ENCODE assay signal across 12 mouse cellular contexts in the genomic region with DNA sequence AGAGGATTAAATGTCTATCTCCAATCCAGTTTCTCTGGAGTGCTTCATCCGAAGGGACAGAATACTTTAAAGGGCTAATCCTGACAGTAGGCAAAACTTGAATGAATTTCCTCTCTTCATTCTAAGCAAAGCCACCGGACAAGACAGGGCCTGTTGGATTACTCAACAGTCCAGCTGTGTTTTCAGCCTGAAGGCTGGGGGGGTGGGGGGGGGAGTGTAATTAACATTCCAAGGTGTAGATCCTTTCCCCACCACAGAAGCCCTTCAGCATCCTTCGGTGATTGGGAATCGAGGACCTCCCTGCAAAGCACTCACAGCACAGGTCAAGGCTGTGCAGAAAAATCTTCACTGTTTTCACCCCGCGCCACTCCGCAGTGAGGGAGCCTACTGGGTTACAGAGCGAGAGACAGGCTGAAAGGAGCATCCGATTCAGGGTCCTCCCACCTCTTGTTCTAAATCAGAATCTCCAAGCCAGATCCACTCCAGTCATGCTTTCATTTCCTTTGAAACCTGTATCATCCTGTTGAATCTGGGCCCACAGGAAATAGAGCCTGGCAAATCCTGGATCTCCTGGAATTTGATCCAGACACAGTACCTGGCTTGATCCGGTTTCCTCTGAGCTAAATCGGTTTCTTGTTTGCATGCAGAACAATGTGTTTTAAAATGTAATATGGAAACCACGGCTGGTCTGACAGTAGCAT. TPM values are rescaled to one million over a fixed set of nuclear protein-coding genes. Genes with fewer than 3 reads are reported as not detected.
DNase-seq lines count a peak whose midpoint lies in the region; ATAC-seq and TF ChIP-seq lines count a peak whose summit lies in the region.
"Had no signal": no experiment of that assay in that cellular context is flagged by ENCODE, and none has a peak within 500 bp of the region (broad histone marks: within the 10 kb centered on the region; RNA-seq: fewer than 3 reads in every experiment).

No protein-coding gene starts in this region.

- no peak overlapping the region for H3K4me3 ChIP-seq in heart, adult 2 months
- no peak overlapping the region for H3K4me3 ChIP-seq in heart, embryonic 11.5 days (ENCODE audit: low read depth, low read length)
- H3K4me3 ChIP-seq in E14TG2a.4 (replicated peaks; ENCODE audit: low read length) = 0 out of 2 replicates have a peak overlapping the region, but pooled peaks have one; percentile 10
- no peak overlapping the region for H3K4me3 ChIP-seq in embryonic facial prominence, embryonic 11.5 days (ENCODE audit: low read depth, low read length)
- H3K4me3 ChIP-seq in kidney, embryonic 16.5 days (ENCODE audit: low read length) = no peak overlapping the region
- H3K4me3 ChIP-seq in hindbrain, embryonic 12.5 days = no peak overlapping the region
- H3K4me3 ChIP-seq in midbrain, embryonic 14.5 days (replicated peaks; ENCODE audit: low read depth, low read length) = no peak overlapping the region
- H3K4me3 ChIP-seq: liver, embryonic 13.5 days had no signal

- no peaks in the 10 kb centered on the region for H3K79me2 ChIP-seq in heart, adult 2 months (replicated peaks; ENCODE audit: control insufficient read depth, insufficient read depth, low read length)

- no peak for TF ChIP-seq EP300 in heart, adult 2 months (IDR thresholded peaks at IDR 0.05; ENCODE audit: insufficient read depth, low read depth, low read length)

- no peaks in the 10 kb centered on the region for H3K9me3 ChIP-seq in heart, embryonic 11.5 days (replicated peaks; ENCODE audit: control insufficient read depth, low read length)
- no peaks in the 10 kb centered on the region for H3K9me3 ChIP-seq in E14TG2a.4 (ENCODE audit: low read length)
- no peaks in the 10 kb centered on the region for H3K9me3 ChIP-seq in embryonic facial prominence, embryonic 11.5 days (replicated peaks; ENCODE audit: control insufficient read depth, low read length)
- H3K9me3 ChIP-seq in kidney, embryonic 16.5 days (ENCODE audit: low read length) = no peaks in the 10 kb centered on the region
- no peaks in the 10 kb centered on the region for H3K9me3 ChIP-seq in hindbrain, embryonic 12.5 days (replicated peaks)
- H3K9me3 ChIP-seq in midbrain, embryonic 14.5 days (ENCODE audit: control insufficient read depth, low read length) = no peaks in the 10 kb centered on the region
- H3K9me3 ChIP-seq: liver, embryonic 13.5 days had no signal

- peak overlapping the region; percentile 8; the same call in 1 of the 2 replicates for H3K27ac ChIP-seq in heart, adult 2 months
- H3K27ac ChIP-seq in heart, embryonic 11.5 days (ENCODE audit: low read depth, low read length) = no peak overlapping the region
- H3K27ac ChIP-seq in embryonic facial prominence, embryonic 11.5 days (replicated peaks; ENCODE audit: low read depth, low read length) = no peak overlapping the region
- peak overlapping the region; percentile 66 for H3K27ac ChIP-seq in kidney, embryonic 16.5 days (ENCODE audit: low read length)
- no peak overlapping the region for H3K27ac ChIP-seq in hindbrain, embryonic 12.5 days
- no peak overlapping the region for H3K27ac ChIP-seq in midbrain, embryonic 14.5 days (replicated peaks; ENCODE audit: low read depth, low read length)
- H3K27ac ChIP-seq: liver, embryonic 13.5 days had no signal

- TF ChIP-seq CTCF in heart, adult 2 months (IDR thresholded peaks at IDR 0.05) = no peak
- no peak for TF ChIP-seq CTCF in E14TG2a.4 (conservative IDR thresholded peaks at IDR 0.05; ENCODE audit: low read length)

- ATAC-seq in heart, embryonic 11.5 days (replicated peaks; ENCODE audit: insufficient number of reproducible peaks, low FRiP score, low TSS enrichment) = no peak
- no peak for ATAC-seq in embryonic facial prominence, embryonic 11.5 days (replicated peaks; ENCODE audit: insufficient number of reproducible peaks, low FRiP score, low TSS enrichment, low read depth)
- ATAC-seq in kidney, embryonic 16.5 days (ENCODE audit: low FRiP score, low TSS enrichment) = no peak
- no peak for ATAC-seq in hindbrain, embryonic 12.5 days (ENCODE audit: low FRiP score)
- ATAC-seq in midbrain, embryonic 14.5 days (ENCODE audit: low FRiP score, low TSS enrichment) = no peak

- intact Hi-C loops in heart, adult 2 months (cut with DNase I) = loop anchor here (2.0 kb wide), 1 partner anchor 17 kb away; no protein-coding TSS in a partner anchor

- H3K4me1 ChIP-seq in heart, adult 2 months (ENCODE audit: control insufficient read depth, insufficient read depth, low read length) = peaks cover 6% of the 10 kb centered on the region
- H3K4me1 ChIP-seq in heart, embryonic 11.5 days (ENCODE audit: control insufficient read depth, insufficient read depth, low read length) = 0 out of 2 replicates have a peak, but pooled peaks cover 1% of the 10 kb centered on the region
- H3K4me1 ChIP-seq in E14TG2a.4 (replicated peaks; ENCODE audit: low read depth, low read length) = peaks cover 48% of the 10 kb centered on the region
- H3K4me1 ChIP-seq in embryonic facial prominence, embryonic 11.5 days (ENCODE audit: control insufficient read depth, insufficient read depth, low read length) = no peaks in the 10 kb centered on the region
- peaks cover 7% of the 10 kb centered on the region; the same call in 1 of the 2 replicates for H3K4me1 ChIP-seq in kidney, embryonic 16.5 days (ENCODE audit: insufficient read depth, low read length)
- H3K4me1 ChIP-seq in hindbrain, embryonic 12.5 days = no peaks in the 10 kb centered on the region
- no peaks in the 10 kb centered on the region for H3K4me1 ChIP-seq in midbrain, embryonic 14.5 days (ENCODE audit: control insufficient read depth, insufficient read depth, low read length)
- H3K4me1 ChIP-seq: liver, embryonic 13.5 days had no signal

- H3K9ac ChIP-seq in heart, adult 2 months (ENCODE audit: low read depth, low read length) = no peak overlapping the region
- no peak overlapping the region for H3K9ac ChIP-seq in heart, embryonic 11.5 days (ENCODE audit: low read depth, low read length)
- no peak overlapping the region for H3K9ac ChIP-seq in embryonic facial prominence, embryonic 11.5 days (replicated peaks; ENCODE audit: low read length)
- no peak overlapping the region for H3K9ac ChIP-seq in kidney, embryonic 16.5 days (replicated peaks; ENCODE audit: low read length)
- no peak overlapping the region for H3K9ac ChIP-seq in hindbrain, embryonic 12.5 days
- no peak overlapping the region for H3K9ac ChIP-seq in midbrain, embryonic 14.5 days (replicated peaks; ENCODE audit: low read length)
- H3K9ac ChIP-seq: liver, embryonic 13.5 days had no signal

- whole genome bisulfite sequencing in heart, adult 2 months = 53% methylated on average over 12 of the region's 12 CpGs
- WGBS in heart, embryonic 11.5 days (ENCODE audit: insufficient replicate concordance) = 68% methylated on average over 12 of the region's 12 CpGs
- whole genome bisulfite sequencing in embryonic facial prominence, embryonic 11.5 days = 43% methylated on average over 12 of the region's 12 CpGs
- WGBS in kidney, embryonic 16.5 days = 39% methylated on average over 12 of the region's 12 CpGs
- WGBS in hindbrain, embryonic 12.5 days = 73% methylated on average over 12 of the region's 12 CpGs
- 63% methylated on average over 12 of the region's 12 CpGs for WGBS in midbrain, embryonic 14.5 days

- no peak for TF ChIP-seq POLR2A in heart, adult 2 months (IDR thresholded peaks at IDR 0.05; ENCODE audit: insufficient read depth, low read depth, low read length)

- DNase-seq in heart, adult 2 months = peak in 1 of 2 experiments; percentile 11
- DNase-seq in embryonic facial prominence, embryonic 11.5 days (ENCODE audit: low spot score) = peak; percentile 34
- DNase-seq in Muller cell, postnatal 12 days (ENCODE audit: inconsistent ontology term) = no peak
- DNase-seq in midbrain, embryonic 14.5 days = no peak
- DNase-seq: liver, embryonic 13.5 days; thymus, postnatal 14 days had no signal

- H3K4me2 ChIP-seq in heart, embryonic 11.5 days = no peak overlapping the region
- H3K4me2 ChIP-seq in embryonic facial prominence, embryonic 11.5 days (ENCODE audit: low read depth, low read length) = no peak overlapping the region
- no peak overlapping the region for H3K4me2 ChIP-seq in kidney, embryonic 16.5 days (replicated peaks; ENCODE audit: low read depth, low read length)
- H3K4me2 ChIP-seq in hindbrain, embryonic 12.5 days (replicated peaks) = no peak overlapping the region
- H3K4me2 ChIP-seq in midbrain, embryonic 14.5 days (ENCODE audit: low read length) = no peak overlapping the region
- H3K4me2 ChIP-seq: liver, embryonic 13.5 days had no signal

- H3K36me3 ChIP-seq in heart, adult 2 months (ENCODE audit: control insufficient read depth, insufficient read depth, low read length) = no peaks in the 10 kb centered on the region
- H3K36me3 ChIP-seq in heart, embryonic 11.5 days (ENCODE audit: control insufficient read depth, insufficient read depth, low read length) = no peaks in the 10 kb centered on the region
- H3K36me3 ChIP-seq in E14TG2a.4 (ENCODE audit: insufficient read depth, low read length) = no peaks in the 10 kb centered on the region
- H3K36me3 ChIP-seq in embryonic facial prominence, embryonic 11.5 days (replicated peaks; ENCODE audit: control insufficient read depth, insufficient read depth, low read depth, low read length) = no peaks in the 10 kb centered on the region
- H3K36me3 ChIP-seq in kidney, embryonic 16.5 days (ENCODE audit: insufficient read depth, low read length) = no peaks in the 10 kb centered on the region
- H3K36me3 ChIP-seq in hindbrain, embryonic 12.5 days = no peaks in the 10 kb centered on the region
- H3K36me3 ChIP-seq in midbrain, embryonic 14.5 days (ENCODE audit: control insufficient read depth, insufficient read depth, low read length) = no peaks in the 10 kb centered on the region
- H3K36me3 ChIP-seq: liver, embryonic 13.5 days had no signal

- H3K27me3 ChIP-seq in heart, adult 2 months (ENCODE audit: control insufficient read depth, insufficient read depth, low read length) = no peaks in the 10 kb centered on the region
- no peaks in the 10 kb centered on the region for H3K27me3 ChIP-seq in heart, embryonic 11.5 days (ENCODE audit: control insufficient read depth, insufficient read depth, low read length)
- 0 out of 2 replicates have a peak, but pooled peaks cover 6% of the 10 kb centered on the region for H3K27me3 ChIP-seq in E14TG2a.4 (ENCODE audit: insufficient read depth, low read length)
- no peaks in the 10 kb centered on the region for H3K27me3 ChIP-seq in embryonic facial prominence, embryonic 11.5 days (ENCODE audit: control insufficient read depth, insufficient read depth, low read length)
- H3K27me3 ChIP-seq in kidney, embryonic 16.5 days (ENCODE audit: insufficient read depth, low read length) = no peaks in the 10 kb centered on the region
- H3K27me3 ChIP-seq in hindbrain, embryonic 12.5 days = no peaks in the 10 kb centered on the region
- no peaks in the 10 kb centered on the region for H3K27me3 ChIP-seq in midbrain, embryonic 14.5 days (ENCODE audit: control insufficient read depth, insufficient read depth, low read length)
- H3K27me3 ChIP-seq: liver, embryonic 13.5 days had no signal

RNA-seq across cellular contexts. Expression of gene Nf1, which starts 15.4 kb away (rescaled TPM):
- 10 to 100 TPM; 30.5 to 30.9 TPM for total RNA-seq in heart, adult 2 months (2021)
- polyA plus RNA-seq in heart, adult 2 months (2012; rRNA removed) = 8.5 and 13.5 TPM in 2 replicates
- polyA plus RNA-seq in heart, embryonic 11.5 days (2014; fragmentation: Nextera tagmentation; extraction: Ambion mirVana) = 6.1 and 9.6 TPM in 2 replicates
- polyA plus RNA-seq in embryonic facial prominence, embryonic 11.5 days (2014; fragmentation: Nextera tagmentation; extraction: Ambion mirVana) = 8.1 and 10.4 TPM in 2 replicates
- 6.6 and 7.8 TPM in 2 replicates for polyA plus RNA-seq in kidney, embryonic 16.5 days (2015; fragmentation: Nextera tagmentation; extraction: Ambion mirVana)
- 8.9 and 9.5 TPM in 2 replicates for polyA plus RNA-seq in hindbrain, embryonic 12.5 days (2016; fragmentation: Nextera tagmentation; extraction: Ambion mirVana)
- polyA plus RNA-seq in midbrain, embryonic 14.5 days (2014; fragmentation: Nextera tagmentation; extraction: Ambion mirVana) = 15.6 and 15.7 TPM in 2 replicates

RNA-seq across cellular contexts. Expression of gene Gm9964, which starts 27.4 kb away (rescaled TPM):
- under 1 TPM in 1 of 2 experiments, not detected in 1; 0.43 TPM for total RNA-seq in heart, adult 2 months (2021)
- polyA plus RNA-seq in heart, adult 2 months (2012; rRNA removed) = not detected in 2 replicates
- polyA plus RNA-seq in heart, embryonic 11.5 days (2014; fragmentation: Nextera tagmentation; extraction: Ambion mirVana) = not detected in 2 replicates
- not detected in 2 replicates for polyA plus RNA-seq in embryonic facial prominence, embryonic 11.5 days (2014; fragmentation: Nextera tagmentation; extraction: Ambion mirVana)
- polyA plus RNA-seq in kidney, embryonic 16.5 days (2015; fragmentation: Nextera tagmentation; extraction: Ambion mirVana) = not detected in 2 replicates
- polyA plus RNA-seq in hindbrain, embryonic 12.5 days (2016; fragmentation: Nextera tagmentation; extraction: Ambion mirVana) = not detected in 2 replicates
- not detected in 2 replicates for polyA plus RNA-seq in midbrain, embryonic 14.5 days (2014; fragmentation: Nextera tagmentation; extraction: Ambion mirVana)
- total RNA-seq: heart, adult 18-20 months; megakaryocyte-erythroid progenitor cell, adult 5-6 weeks had no signal
- polyA plus RNA-seq: liver, embryonic 13.5 days had no signal

Comparison
In these comparisons a context has a peak if more than half of its experiments do, and no peak if none do; other contexts are left out.
1. H3K27ac ChIP-seq: peak in heart, adult 2 months (single experiment) and kidney, embryonic 16.5 days (single experiment); none in heart, embryonic 11.5 days (single experiment), embryonic facial prominence, embryonic 11.5 days (single experiment), hindbrain, embryonic 12.5 days (single experiment) and midbrain, embryonic 14.5 days (single experiment).